Mouse (Mus musculus) liver, adult 2 months (tissue): Measurements from ENCODE around the gene Clnk.

Experiments
- CTCF ChIP-seq: fragments of 200-500 bp; IDR thresholded peaks from 2 replicates; pipeline ENCODE4 v1.5.1; 2011; ENCODE audit warnings: low read depth, low read length, control low read depth
- POLR2A ChIP-seq: fragments of 200-500 bp; IDR thresholded peaks from 2 replicates; pipeline ENCODE4 v1.6.1; 2011; ENCODE audit warnings: low read length, control low read depth; ENCODE audit not compliant: insufficient read depth; ENCODE audit errors: extremely low read depth

DNA sequence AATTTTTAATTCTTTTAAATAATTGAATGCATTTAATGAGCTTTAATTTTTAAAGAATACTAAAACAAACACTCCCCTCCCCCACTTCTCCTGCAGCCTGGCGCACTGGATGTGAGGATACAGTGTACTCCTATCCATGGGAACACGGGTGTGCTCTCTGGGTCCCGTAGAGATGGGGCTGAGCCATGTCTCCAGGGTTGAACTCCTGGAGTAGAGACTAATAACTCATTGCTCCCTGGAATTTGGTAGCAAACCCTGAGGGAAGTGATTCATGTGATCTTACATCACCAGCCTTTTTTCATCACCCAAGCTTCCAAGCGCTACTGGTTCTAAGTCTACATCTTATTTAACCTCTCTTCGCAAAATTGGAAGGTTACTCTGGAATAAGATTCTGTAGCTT lies 87.8 kb downstream of the Clnk start:
- TF ChIP-seq POLR2A (no peak), CTCF (no peak)
